20 mouse cellular contexts compared by ENCODE assay signal in the genomic region with DNA sequence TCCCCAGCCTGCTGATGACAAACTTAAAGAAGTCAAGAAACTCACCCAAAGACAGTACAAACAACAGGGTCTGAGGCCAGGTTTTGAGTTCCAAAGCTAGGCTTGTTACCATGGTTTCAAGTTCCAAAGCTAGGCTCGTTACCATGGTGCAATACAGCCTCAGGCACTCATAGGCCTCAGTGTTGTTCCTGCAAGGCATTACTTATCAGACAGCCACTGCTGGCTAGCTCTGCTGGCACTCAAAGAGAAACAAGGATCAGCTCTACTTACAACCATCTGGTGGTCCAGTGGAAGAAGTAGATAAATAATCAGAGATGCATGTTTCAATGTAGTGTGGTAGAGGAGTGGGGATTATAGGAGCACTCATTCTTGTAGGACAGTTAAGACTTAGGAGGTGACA.
A peak's percentile ranks its signal among the peaks of the same experiment; 100 is the strongest.
DNase-seq lines count a peak whose midpoint lies in the region; ATAC-seq lines count a peak whose summit lies in the region.
"Had no signal": no experiment of that assay in that cellular context is flagged by ENCODE, and none has a peak within 500 bp of the region (broad histone marks: within the 10 kb centered on the region; RNA-seq: fewer than 3 reads in every experiment).

No protein-coding gene starts in this region.

- H3K9ac ChIP-seq in hindbrain, embryonic 16.5 days (ENCODE audit: low read depth, low read length): no peak overlapping the region
- H3K9ac ChIP-seq in midbrain, embryonic 14.5 days (replicated peaks; ENCODE audit: low read length): no peak overlapping the region
- H3K9ac ChIP-seq in midbrain, embryonic 16.5 days (ENCODE audit: low read depth, low read length): no peak overlapping the region
- H3K9ac ChIP-seq in liver, embryonic 12.5 days: no peak overlapping the region
- H3K9ac ChIP-seq: embryonic facial prominence, embryonic 12.5 days; heart, embryonic 15.5 days; hindbrain, embryonic 12.5 days; lung, embryonic 14.5 days; neural tube, embryonic 12.5 days had no signal

- no peak overlapping the region for H3K27ac ChIP-seq in hindbrain, embryonic 10.5 days
- no peak overlapping the region for H3K27ac ChIP-seq in hindbrain, embryonic 16.5 days (ENCODE audit: low read depth, low read length)
- no peak overlapping the region for H3K27ac ChIP-seq in midbrain, embryonic 14.5 days (replicated peaks; ENCODE audit: low read depth, low read length)
- H3K27ac ChIP-seq in midbrain, embryonic 16.5 days (ENCODE audit: low read length): no peak overlapping the region
- H3K27ac ChIP-seq in liver, embryonic 12.5 days: no peak overlapping the region
- H3K27ac ChIP-seq: embryonic facial prominence, embryonic 12.5 days; forebrain, embryonic 10.5 days; heart, embryonic 15.5 days; hindbrain, embryonic 12.5 days; limb, embryonic 10.5 days; neural tube, embryonic 12.5 days had no signal

- no peaks in the 10 kb centered on the region for H3K36me3 ChIP-seq in hindbrain, embryonic 10.5 days
- H3K36me3 ChIP-seq in hindbrain, embryonic 16.5 days (ENCODE audit: control insufficient read depth, insufficient read depth, low read length): no peaks in the 10 kb centered on the region
- no peaks in the 10 kb centered on the region for H3K36me3 ChIP-seq in midbrain, embryonic 14.5 days (ENCODE audit: control insufficient read depth, insufficient read depth, low read length)
- no peaks in the 10 kb centered on the region for H3K36me3 ChIP-seq in midbrain, embryonic 16.5 days (ENCODE audit: control insufficient read depth, insufficient read depth, low read length)
- H3K36me3 ChIP-seq in liver, embryonic 12.5 days: no peaks in the 10 kb centered on the region
- H3K36me3 ChIP-seq: embryonic facial prominence, embryonic 12.5 days; forebrain, embryonic 10.5 days; heart, embryonic 15.5 days; hindbrain, embryonic 12.5 days; limb, embryonic 10.5 days; neural tube, embryonic 12.5 days had no signal

- no peak overlapping the region for H3K4me3 ChIP-seq in hindbrain, embryonic 10.5 days
- no peak overlapping the region for H3K4me3 ChIP-seq in hindbrain, embryonic 16.5 days (ENCODE audit: low read length)
- H3K4me3 ChIP-seq in midbrain, embryonic 14.5 days (replicated peaks; ENCODE audit: low read depth, low read length): no peak overlapping the region
- H3K4me3 ChIP-seq in midbrain, embryonic 16.5 days (ENCODE audit: low read depth, low read length): no peak overlapping the region
- no peak overlapping the region for H3K4me3 ChIP-seq in liver, embryonic 12.5 days
- H3K4me3 ChIP-seq: embryonic facial prominence, embryonic 12.5 days; forebrain, embryonic 10.5 days; heart, embryonic 15.5 days; hindbrain, embryonic 12.5 days; limb, embryonic 10.5 days; neural tube, embryonic 12.5 days had no signal

- H3K4me1 ChIP-seq in hindbrain, embryonic 10.5 days (replicated peaks): no peaks in the 10 kb centered on the region
- H3K4me1 ChIP-seq in hindbrain, embryonic 16.5 days (ENCODE audit: control insufficient read depth, insufficient read depth, low read depth, low read length): no peaks in the 10 kb centered on the region
- no peaks in the 10 kb centered on the region for H3K4me1 ChIP-seq in midbrain, embryonic 14.5 days (ENCODE audit: control insufficient read depth, insufficient read depth, low read length)
- H3K4me1 ChIP-seq in midbrain, embryonic 16.5 days (ENCODE audit: control insufficient read depth, insufficient read depth, low read length): no peaks in the 10 kb centered on the region
- H3K4me1 ChIP-seq in liver, embryonic 12.5 days: peaks cover 21% of the 10 kb centered on the region
- H3K4me1 ChIP-seq: embryonic facial prominence, embryonic 12.5 days; heart, embryonic 15.5 days; hindbrain, embryonic 12.5 days; limb, embryonic 10.5 days; neural tube, embryonic 12.5 days had no signal

- no peak for ATAC-seq in hindbrain, embryonic 16.5 days
- no peak for ATAC-seq in midbrain, embryonic 14.5 days (ENCODE audit: low FRiP score, low TSS enrichment)
- no peak for ATAC-seq in midbrain, embryonic 16.5 days
- ATAC-seq in liver, embryonic 12.5 days: peak; percentile 66

- H3K27me3 ChIP-seq in hindbrain, embryonic 10.5 days (ENCODE audit: insufficient read depth, poor library complexity, severe bottlenecking): peaks cover 83% of the 10 kb centered on the region
- H3K27me3 ChIP-seq in hindbrain, embryonic 16.5 days (replicated peaks; ENCODE audit: control insufficient read depth, insufficient read depth, low read length): no peaks in the 10 kb centered on the region; the same call in 1 of the 2 replicates
- H3K27me3 ChIP-seq in midbrain, embryonic 14.5 days (ENCODE audit: control insufficient read depth, insufficient read depth, low read length): no peaks in the 10 kb centered on the region
- peaks cover 6% of the 10 kb centered on the region for H3K27me3 ChIP-seq in midbrain, embryonic 16.5 days (ENCODE audit: control insufficient read depth, insufficient read depth, low read depth, low read length)
- H3K27me3 ChIP-seq in liver, embryonic 12.5 days (replicated peaks): peaks cover 23% of the 10 kb centered on the region
- H3K27me3 ChIP-seq: heart, embryonic 15.5 days; neural tube, embryonic 12.5 days had no signal

- peak; percentile 8 for DNase-seq in hindbrain, embryonic 10.5 days (ENCODE audit: low spot score)
- DNase-seq in midbrain, embryonic 14.5 days: peak; percentile 23
- no peak for DNase-seq in adrenal gland, postnatal 36 days
- DNase-seq in cerebellum, adult 18-20 months: no peak
- DNase-seq in B cell, adult 2 months: no peak
- DNase-seq: adrenal gland, postnatal 14 days; cerebellum, adult 9-11 months; kidney, adult 11 months; kidney, postnatal 25 days; lung, embryonic 14.5 days; right cerebral cortex, postnatal 25 days had no signal

- H3K9me3 ChIP-seq in hindbrain, embryonic 10.5 days: no peaks in the 10 kb centered on the region
- H3K9me3 ChIP-seq in hindbrain, embryonic 16.5 days (ENCODE audit: control insufficient read depth, low read length): no peaks in the 10 kb centered on the region
- H3K9me3 ChIP-seq in midbrain, embryonic 14.5 days (ENCODE audit: control insufficient read depth, low read length): no peaks in the 10 kb centered on the region
- no peaks in the 10 kb centered on the region for H3K9me3 ChIP-seq in midbrain, embryonic 16.5 days (replicated peaks; ENCODE audit: control insufficient read depth, low read length, poor library complexity, severe bottlenecking)
- H3K9me3 ChIP-seq in liver, embryonic 12.5 days (replicated peaks): no peaks in the 10 kb centered on the region
- H3K9me3 ChIP-seq: embryonic facial prominence, embryonic 12.5 days; forebrain, embryonic 10.5 days; heart, embryonic 15.5 days; hindbrain, embryonic 12.5 days; limb, embryonic 10.5 days; neural tube, embryonic 12.5 days had no signal

- 43% methylated on average over 1 of the region's 1 CpGs for WGBS in hindbrain, embryonic 10.5 days
- 37% methylated on average over 1 of the region's 1 CpGs for WGBS in hindbrain, embryonic 16.5 days
- 11% methylated on average over 1 of the region's 1 CpGs for WGBS in midbrain, embryonic 14.5 days
- 33% methylated on average over 1 of the region's 1 CpGs for WGBS in midbrain, embryonic 16.5 days
- 30% methylated on average over 1 of the region's 1 CpGs for WGBS in liver, embryonic 12.5 days (ENCODE audit: insufficient replicate concordance)

- H3K4me2 ChIP-seq in hindbrain, embryonic 16.5 days (ENCODE audit: low read length): no peak overlapping the region
- no peak overlapping the region for H3K4me2 ChIP-seq in midbrain, embryonic 14.5 days (ENCODE audit: low read length)
- H3K4me2 ChIP-seq in midbrain, embryonic 16.5 days (ENCODE audit: low read length): no peak overlapping the region
- no peak overlapping the region for H3K4me2 ChIP-seq in liver, embryonic 12.5 days
- H3K4me2 ChIP-seq: embryonic facial prominence, embryonic 12.5 days; heart, embryonic 15.5 days; hindbrain, embryonic 12.5 days; lung, embryonic 14.5 days; neural tube, embryonic 12.5 days had no signal

Comparison
In these comparisons a context has a peak if more than half of its experiments do, and no peak if none do; other contexts are left out.
1. DNase-seq: peak in hindbrain, embryonic 10.5 days (single experiment) and midbrain, embryonic 14.5 days (single experiment); none in adrenal gland, postnatal 36 days (0 of 2), cerebellum, adult 18-20 months (0 of 2) and B cell, adult 2 months (0 of 2).